Mouse (Mus musculus) embryonic facial prominence, embryonic 11.5 days (tissue): ENCODE measurements at regions not wholly inside any gene's neighbourhood (a gene's known extent, or its start where the extent isn't known, plus 50 kb on each side); places are given as distances from the start of the nearest gene placed in this dataset.
"Not testable (repeated sequence)": the region's sequence is repeated elsewhere in the genome, so short reads cannot be mapped to it uniquely, and the experiment has no call there.

Experiments
- ATAC-seq: fragments of 200-750 bp; cut with Nextera tagmentation; replicated peaks from 2 replicates; pipeline ENCODE4 v1.8.0; 2017; ENCODE audit warnings: low read depth; ENCODE audit not compliant: insufficient number of reproducible peaks, low FRiP score, low TSS enrichment
- DNase-seq: peaks from one replicate; pipeline ENCODE4 v3.0.0-alpha.2; 2015; ENCODE audit warnings: low spot score
- H3K27ac ChIP-seq: fragments of 300-500 bp; sonication (generic); replicated peaks from 2 replicates; pipeline ENCODE4 v1.5.1; 2014; ENCODE audit warnings: mild to moderate bottlenecking, low read depth, low read length, control low read depth
- H3K27me3 ChIP-seq: fragments of 300-500 bp; sonication (generic); 2 replicates; pipeline ENCODE4 v1.6.1; 2014; ENCODE audit warnings: mild to moderate bottlenecking, low read length, moderate library complexity, mixed read lengths; ENCODE audit not compliant: control insufficient read depth, insufficient read depth
- H3K36me3 ChIP-seq: fragments of 300-500 bp; sonication (generic); replicated peaks from 2 replicates; pipeline ENCODE4 v1.6.1; 2014; ENCODE audit warnings: low read depth, mild to moderate bottlenecking, low read length, moderate library complexity, mixed read lengths; ENCODE audit not compliant: control insufficient read depth, insufficient read depth
- H3K4me1 ChIP-seq: fragments of 300-500 bp; sonication (generic); 2 replicates; pipeline ENCODE4 v1.6.1; 2014; ENCODE audit warnings: low read length, mixed read lengths; ENCODE audit not compliant: control insufficient read depth, insufficient read depth
- H3K4me2 ChIP-seq: fragments of 300-500 bp; sonication (generic); 2 replicates; pipeline ENCODE4 v1.6.1; 2014; ENCODE audit warnings: low read depth, mild to moderate bottlenecking, control low read depth, low read length, moderate library complexity
- H3K4me3 ChIP-seq: fragments of 300-500 bp; sonication (generic); 2 replicates; pipeline ENCODE4 v1.5.1; 2014; ENCODE audit warnings: low read depth, low read length, control low read depth
- H3K9ac ChIP-seq: fragments of 300-500 bp; sonication (generic); replicated peaks from 2 replicates; pipeline ENCODE4 v1.6.1; 2014; ENCODE audit warnings: mild to moderate bottlenecking, control low read depth, low read length
- H3K9me3 ChIP-seq: fragments of 300-500 bp; sonication (generic); replicated peaks from 2 replicates; pipeline ENCODE4 v1.6.1; 2016; ENCODE audit warnings: mild to moderate bottlenecking, low read length, inconsistent platforms, mixed read lengths; ENCODE audit not compliant: control insufficient read depth
- WGBS: fragments of 180-500 bp; shearing (Covaris S2); extraction: QIAGEN DNeasy Blood & Tissue Kit; methylation state at CpG from one replicate; pipeline ENCODE4 v1.1.7; 2014; 5-methylcytosine and 5-hydroxymethylcytosine counted together

- Histone ChIP-seq H3K4me1 (no peaks in the 10 kb centered on the region), H3K36me3 (no peaks in the 10 kb centered on the region), H3K9me3 (no peaks in the 10 kb centered on the region), H3K9ac (no peak overlapping the region), H3K4me3 (no peak overlapping the region), H3K4me2 (no peak overlapping the region), H3K27me3 (no peaks in the 10 kb centered on the region), H3K27ac (no peak overlapping the region)
- WGBS, result 100% methylated on average over 2 of the region's 2 CpGs
- ATAC-seq, result no peak
- no peak for DNase-seq
Observed at GRCm38 (mm10) chr3:18557201-18557600, 609.0 kb downstream of the Cypt12 start.

- 72% methylated on average over 4 of the region's 4 CpGs for WGBS
- DNase-seq, result no peak
- Histone ChIP-seq H3K4me2 (no peak overlapping the region), H3K36me3 (no peaks in the 10 kb centered on the region), H3K9ac (no peak overlapping the region), H3K27me3 (no peaks in the 10 kb centered on the region), H3K27ac (no peak overlapping the region), H3K4me1 (no peaks in the 10 kb centered on the region), H3K4me3 (no peak overlapping the region), H3K9me3 (no peaks in the 10 kb centered on the region)
- ATAC-seq, result no peak
Observed at GRCm38 (mm10) chr3:18560282-18560785, 612.1 kb downstream of the Cypt12 start.

- not testable (repeated sequence) for H3K4me3 ChIP-seq, H3K27me3 ChIP-seq, ATAC-seq, H3K9ac ChIP-seq, DNase-seq, H3K4me2 ChIP-seq, H3K36me3 ChIP-seq, H3K9me3 ChIP-seq, H3K27ac ChIP-seq, H3K4me1 ChIP-seq
- 62% methylated on average over 12 of the region's 12 CpGs for WGBS
Observed at GRCm38 (mm10) chr3:18580911-18581626, 632.9 kb downstream of the Cypt12 start.

GRCm38 (mm10) chr3:18620608-18621007 is 672.4 kb downstream of the Cypt12 start:
- ATAC-seq (no peak), DNase-seq (no peak)
- H3K9ac ChIP-seq, result no peak overlapping the region
- WGBS, result 27% methylated on average over 7 of the region's 7 CpGs
- H3K4me2 ChIP-seq, result no peak overlapping the region
- no peaks in the 10 kb centered on the region for H3K27me3 ChIP-seq
- no peak overlapping the region for H3K27ac ChIP-seq
- H3K4me3 ChIP-seq, result no peak overlapping the region
- no peaks in the 10 kb centered on the region for H3K36me3 ChIP-seq
- no peaks in the 10 kb centered on the region for H3K4me1 ChIP-seq
- no peaks in the 10 kb centered on the region for H3K9me3 ChIP-seq

GRCm38 (mm10) chr3:18623831-18624304 is 675.7 kb downstream of the Cypt12 start:
- Histone ChIP-seq H3K27me3 (no peaks in the 10 kb centered on the region), H3K9ac (no peak overlapping the region), H3K9me3 (no peaks in the 10 kb centered on the region), H3K4me2 (no peak overlapping the region), H3K36me3 (no peaks in the 10 kb centered on the region), H3K4me3 (no peak overlapping the region), H3K27ac (no peak overlapping the region), H3K4me1 (no peaks in the 10 kb centered on the region)
- DNase-seq, result peak; percentile 65
- ATAC-seq, result peak; percentile 25; the same call in 1 of the 2 replicates
- 2% methylated on average over 4 of the region's 4 CpGs for WGBS

GRCm38 (mm10) chr3:18624381-18625145 is 676.4 kb downstream of the Cypt12 start:
- WGBS, result 2% methylated on average over 10 of the region's 10 CpGs
- H3K9me3 ChIP-seq, result no peaks in the 10 kb centered on the region
- no peaks in the 10 kb centered on the region for H3K27me3 ChIP-seq
- DNase-seq, result peak; percentile 56
- 0 out of 2 replicates have a peak overlapping the region, but pooled peaks have one; percentile 26 for H3K4me3 ChIP-seq
- H3K4me2 ChIP-seq, result peak overlapping the region; percentile 57; the same call in 1 of the 2 replicates
- no peak overlapping the region; the same call in 1 of the 2 replicates for H3K9ac ChIP-seq
- H3K4me1 ChIP-seq, result no peaks in the 10 kb centered on the region
- 0 out of 2 replicates have a peak, but pooled peaks have one; percentile 22 for ATAC-seq
- H3K36me3 ChIP-seq, result no peaks in the 10 kb centered on the region
- 0 out of 2 replicates have a peak overlapping the region, but pooled peaks have one; percentile 2 for H3K27ac ChIP-seq

- peak overlapping the region; percentile 26 for H3K4me3 ChIP-seq
- H3K9me3 ChIP-seq, result no peaks in the 10 kb centered on the region
- ATAC-seq, result peak; percentile 82
- H3K27ac ChIP-seq, result peak overlapping the region; percentile 59; the same call in 1 of the 2 replicates
- DNase-seq, result peak; percentile 84
- no peaks in the 10 kb centered on the region for H3K36me3 ChIP-seq
- peak overlapping the region; percentile 57 for H3K4me2 ChIP-seq
- no peaks in the 10 kb centered on the region for H3K4me1 ChIP-seq
- peak overlapping the region; percentile 38; the same call in 1 of the 2 replicates for H3K9ac ChIP-seq
- no peaks in the 10 kb centered on the region for H3K27me3 ChIP-seq
- WGBS, result 1% methylated on average over 32 of the region's 32 CpGs
Observed at GRCm38 (mm10) chr3:18625395-18626328, 677.5 kb downstream of the Cypt12 start.
